16 mouse cellular contexts compared by ENCODE assay signal in the genomic region with DNA sequence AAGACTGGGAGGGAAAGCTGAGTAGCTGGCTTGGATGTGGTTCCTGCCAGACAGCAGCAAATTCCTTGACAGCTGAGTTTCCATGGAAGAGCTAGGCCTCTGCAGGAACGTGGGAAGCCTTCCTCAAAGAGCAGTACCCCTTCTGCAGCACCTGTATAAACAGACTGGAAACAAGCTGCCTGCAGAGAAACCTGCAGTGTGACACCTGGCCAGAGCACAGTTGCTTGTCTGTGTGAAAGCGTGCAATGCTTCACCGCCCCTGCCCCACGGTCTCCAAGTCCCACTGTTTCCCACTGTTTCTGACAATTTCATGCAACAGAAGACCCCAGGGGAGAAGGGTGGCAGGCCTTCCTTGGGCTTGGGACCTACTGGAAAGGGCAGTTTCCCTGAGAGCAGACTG.
A peak's percentile ranks its signal among the peaks of the same experiment; 100 is the strongest.
DNase-seq lines count a peak whose midpoint lies in the region; ATAC-seq lines count a peak whose summit lies in the region.
"Had no signal": no experiment of that assay in that cellular context is flagged by ENCODE, and none has a peak within 500 bp of the region (broad histone marks: within the 10 kb centered on the region; RNA-seq: fewer than 3 reads in every experiment).

No protein-coding gene starts in this region.

- 25% methylated on average over 4 of the region's 4 CpGs for WGBS in kidney, embryonic 14.5 days

- ATAC-seq in kidney, embryonic 14.5 days (ENCODE audit: low FRiP score, low TSS enrichment) = peak; percentile 57; the same call in 1 of the 2 replicates

- no peak overlapping the region for H3K9ac ChIP-seq in kidney, embryonic 14.5 days (ENCODE audit: low read depth, low read length)
- H3K9ac ChIP-seq: heart, embryonic 15.5 days had no signal

- no peaks in the 10 kb centered on the region for H3K36me3 ChIP-seq in kidney, embryonic 14.5 days (ENCODE audit: control insufficient read depth, insufficient read depth, low read length)
- H3K36me3 ChIP-seq: heart, embryonic 15.5 days had no signal

- no peak overlapping the region for H3K4me2 ChIP-seq in kidney, embryonic 14.5 days (replicated peaks; ENCODE audit: low read depth, low read length)
- H3K4me2 ChIP-seq: heart, embryonic 15.5 days; liver, embryonic 11.5 days; midbrain, embryonic 11.5 days had no signal

- peak; percentile 37 to 38 for DNase-seq in cerebellum, postnatal 25 days
- no peak for DNase-seq in cerebellum, postnatal 4 days (ENCODE audit: low spot score in 2 of 2)
- DNase-seq in kidney, adult 8-10 months = no peak
- peak; percentile 56 for DNase-seq in A20 (ENCODE audit: low read depth, low spot score)
- DNase-seq in forelimb bud, embryonic 11.5 days (ENCODE audit: low read depth, low spot score) = peak; percentile 36
- DNase-seq in left cerebral cortex, adult 8-10 months (ENCODE audit: low spot score in 2 of 2) = no peak
- DNase-seq in cerebellum, adult 9-10 months = no peak
- DNase-seq: adrenal gland, adult 2 months; cerebellum, adult 9-11 months; gastrocnemius, postnatal 36 days; kidney, postnatal 36 days; lung, postnatal 10 days had no signal

- H3K9me3 ChIP-seq in kidney, embryonic 14.5 days (ENCODE audit: control insufficient read depth, low read length) = peaks cover 4% of the 10 kb centered on the region
- H3K9me3 ChIP-seq: heart, embryonic 15.5 days had no signal

- no peak overlapping the region for H3K4me3 ChIP-seq in kidney, embryonic 14.5 days (ENCODE audit: low read length)
- H3K4me3 ChIP-seq: heart, embryonic 15.5 days had no signal

- peak overlapping the region; percentile 42; the same call in 1 of the 2 replicates for H3K27ac ChIP-seq in kidney, embryonic 14.5 days (ENCODE audit: low read depth, low read length)
- H3K27ac ChIP-seq: heart, embryonic 15.5 days had no signal

- H3K27me3 ChIP-seq in kidney, embryonic 14.5 days (ENCODE audit: control insufficient read depth, insufficient read depth, low read length) = no peaks in the 10 kb centered on the region
- H3K27me3 ChIP-seq: heart, embryonic 15.5 days had no signal

- H3K4me1 ChIP-seq in kidney, embryonic 14.5 days (ENCODE audit: control insufficient read depth, insufficient read depth, low read length) = peaks cover 45% of the 10 kb centered on the region

Comparison
In these comparisons a context has a peak if more than half of its experiments do, and no peak if none do; other contexts are left out.
1. DNase-seq: peak in cerebellum, postnatal 25 days (2 of 2), A20 (single experiment) and forelimb bud, embryonic 11.5 days (single experiment); none in cerebellum, postnatal 4 days (0 of 2), kidney, adult 8-10 months (0 of 2), left cerebral cortex, adult 8-10 months (0 of 2) and cerebellum, adult 9-10 months (single experiment).